Mouse (Mus musculus): ENCODE measurements around the gene Vnn1. TPM values are rescaled to one million over a fixed set of nuclear protein-coding genes. Genes with fewer than 3 reads are reported as not detected.

Gene Vnn1
- polyA plus RNA-seq, 1 experiment, result not detected

DNA sequence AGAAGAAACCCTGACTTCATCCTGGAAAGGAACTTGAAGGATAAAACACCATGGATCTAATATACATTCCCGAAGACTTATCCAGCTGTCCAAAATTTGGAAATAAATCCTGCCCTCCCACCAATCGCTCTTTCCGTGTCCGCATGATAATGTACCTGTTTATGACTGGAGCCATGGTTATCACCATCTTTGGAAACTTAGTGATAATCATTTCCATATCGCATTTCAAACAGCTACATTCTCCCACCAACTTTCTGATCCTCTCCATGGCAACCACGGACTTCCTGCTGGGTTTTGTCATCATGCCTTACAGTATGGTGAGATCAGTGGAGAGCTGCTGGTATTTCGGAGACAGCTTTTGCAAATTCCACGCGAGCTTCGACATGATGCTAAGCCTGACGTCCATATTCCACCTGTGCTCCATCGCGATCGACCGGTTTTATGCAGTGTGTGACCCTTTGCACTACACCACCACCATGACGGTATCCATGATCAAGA, 55.1 kb downstream of the Vnn1 start, which contains the start of gene Taar3:
Gene Taar3, plus strand, starts transcription at position 51 of the 498 bp plus-strand sequence.
- no peak within 1 kb of the TSS for H3K27ac ChIP-seq (ENCODE audit: insufficient read depth, low read depth, low read length)
- WGBS, result 83% methylated on average over 16 of the region's 16 CpGs
- H3K4me3 ChIP-seq (ENCODE audit: insufficient read depth, low read depth, low read length), result no peak within 1 kb of the TSS
- H3K4me1 ChIP-seq (ENCODE audit: control insufficient read depth, insufficient read depth, low read length), result no peaks in the 10 kb centered on the region
- no peak for TF ChIP-seq POLR2A (IDR thresholded peaks at IDR 0.05; ENCODE audit: insufficient read depth, low read depth, low read length)
- TF ChIP-seq CTCF (IDR thresholded peaks at IDR 0.05; ENCODE audit: insufficient read depth, low read depth, low read length), result no peak

DNA sequence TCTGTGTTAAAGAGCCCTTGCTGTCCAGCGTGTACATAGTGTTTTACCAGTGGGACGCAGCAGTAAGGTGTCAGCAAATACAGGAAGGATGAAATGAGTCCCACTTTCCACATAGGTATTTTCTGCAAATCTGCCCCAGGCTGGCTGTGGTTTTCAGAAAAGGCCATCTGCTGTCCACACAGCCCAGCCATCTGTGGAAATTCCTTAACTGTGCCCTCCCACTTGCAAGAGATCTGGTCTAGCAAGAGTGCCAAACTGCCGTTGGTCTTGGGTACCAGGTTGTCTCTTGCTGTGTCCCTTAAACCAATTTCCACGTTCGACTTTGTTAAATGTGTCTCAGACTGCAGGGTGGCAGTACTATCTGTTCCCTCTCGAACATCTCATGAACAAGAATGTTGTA, 57.2 kb downstream of the Vnn1 start:
- H3K27ac ChIP-seq (ENCODE audit: insufficient read depth, low read depth, low read length), result no peak overlapping the region

More for the DNA sequence above, 57.2 kb downstream of the Vnn1 start:
- no peaks in the 10 kb centered on the region for H3K4me1 ChIP-seq (ENCODE audit: control insufficient read depth, insufficient read depth, low read length)
- no peak overlapping the region for H3K4me3 ChIP-seq (ENCODE audit: insufficient read depth, low read depth, low read length)
- WGBS, result 87% methylated on average over 6 of the region's 6 CpGs
- TF ChIP-seq CTCF (IDR thresholded peaks at IDR 0.05; ENCODE audit: insufficient read depth, low read depth, low read length) (no peak), POLR2A (IDR thresholded peaks at IDR 0.05; ENCODE audit: insufficient read depth, low read depth, low read length) (no peak)

Other genes with a start within 250 kb of the Vnn1 start
- gene Rps12, start 107.4 kb upstream of the Vnn1 start, polyA plus RNA-seq (2012; ENCODE audit: insufficient read depth, insufficient read length, low replicate concordance, missing spikeins), result not detected in 2 replicates
- gene Slc18b1, start 97.7 kb upstream of the Vnn1 start, polyA plus RNA-seq (2012; ENCODE audit: insufficient read depth, insufficient read length, low replicate concordance, missing spikeins), result not detected in 2 replicates
- not detected in 2 replicates for gene Vnn3, start 43.2 kb upstream of the Vnn1 start, polyA plus RNA-seq (2012; ENCODE audit: insufficient read depth, insufficient read length, low replicate concordance, missing spikeins)
- not detected in 2 replicates for gene Taar1, start 25.7 kb downstream of the Vnn1 start, polyA plus RNA-seq (2012; ENCODE audit: insufficient read depth, insufficient read length, low replicate concordance, missing spikeins)
- gene Taar2, start 43.9 kb downstream of the Vnn1 start, polyA plus RNA-seq (2012; ENCODE audit: insufficient read depth, insufficient read length, low replicate concordance, missing spikeins), result not detected in 2 replicates
- gene Taar3, start 54.9 kb downstream of the Vnn1 start, polyA plus RNA-seq (2012; ENCODE audit: insufficient read depth, insufficient read length, low replicate concordance, missing spikeins), result not detected in 2 replicates
- not detected in 2 replicates for gene Taar4, start 65.8 kb downstream of the Vnn1 start, polyA plus RNA-seq (2012; ENCODE audit: insufficient read depth, insufficient read length, low replicate concordance, missing spikeins)
- gene Taar5, start 76.0 kb downstream of the Vnn1 start, polyA plus RNA-seq (2012; ENCODE audit: insufficient read depth, insufficient read length, low replicate concordance, missing spikeins), result not detected in 2 replicates
- not detected in 2 replicates for gene Taar6, start 91.0 kb downstream of the Vnn1 start, polyA plus RNA-seq (2012; ENCODE audit: insufficient read depth, insufficient read length, low replicate concordance, missing spikeins)
- not detected in 2 replicates for gene Taar7a, start 98.8 kb downstream of the Vnn1 start, polyA plus RNA-seq (2012; ENCODE audit: insufficient read depth, insufficient read length, low replicate concordance, missing spikeins)
- not detected in 2 replicates for gene Taar7b, start 105.3 kb downstream of the Vnn1 start, polyA plus RNA-seq (2012; ENCODE audit: insufficient read depth, insufficient read length, low replicate concordance, missing spikeins)
- not detected in 2 replicates for gene Taar7d, start 132.5 kb downstream of the Vnn1 start, polyA plus RNA-seq (2012; ENCODE audit: insufficient read depth, insufficient read length, low replicate concordance, missing spikeins)
- gene Taar7e, start 142.9 kb downstream of the Vnn1 start, polyA plus RNA-seq (2012; ENCODE audit: insufficient read depth, insufficient read length, low replicate concordance, missing spikeins), result not detected in 2 replicates
- not detected in 2 replicates for gene Taar7f, start 154.8 kb downstream of the Vnn1 start, polyA plus RNA-seq (2012; ENCODE audit: insufficient read depth, insufficient read length, low replicate concordance, missing spikeins)
- not detected in 2 replicates for gene Taar8a, start 181.8 kb downstream of the Vnn1 start, polyA plus RNA-seq (2012; ENCODE audit: insufficient read depth, insufficient read length, low replicate concordance, missing spikeins)
- gene Taar8b, start 197.6 kb downstream of the Vnn1 start, polyA plus RNA-seq (2012; ENCODE audit: insufficient read depth, insufficient read length, low replicate concordance, missing spikeins), result not detected in 2 replicates
- gene Taar8c, start 207.2 kb downstream of the Vnn1 start, polyA plus RNA-seq (2012; ENCODE audit: insufficient read depth, insufficient read length, low replicate concordance, missing spikeins), result not detected in 2 replicates
- not detected in 2 replicates for gene Taar9, start 214.8 kb downstream of the Vnn1 start, polyA plus RNA-seq (2012; ENCODE audit: insufficient read depth, insufficient read length, low replicate concordance, missing spikeins)

All from olfactory bulb, adult 2 months (tissue).